Mouse (Mus musculus): ENCODE results near the gene Zkscan3.
A peak's percentile ranks its signal among the peaks of the same experiment; 100 is the strongest.

Gene Zkscan3

DNA sequence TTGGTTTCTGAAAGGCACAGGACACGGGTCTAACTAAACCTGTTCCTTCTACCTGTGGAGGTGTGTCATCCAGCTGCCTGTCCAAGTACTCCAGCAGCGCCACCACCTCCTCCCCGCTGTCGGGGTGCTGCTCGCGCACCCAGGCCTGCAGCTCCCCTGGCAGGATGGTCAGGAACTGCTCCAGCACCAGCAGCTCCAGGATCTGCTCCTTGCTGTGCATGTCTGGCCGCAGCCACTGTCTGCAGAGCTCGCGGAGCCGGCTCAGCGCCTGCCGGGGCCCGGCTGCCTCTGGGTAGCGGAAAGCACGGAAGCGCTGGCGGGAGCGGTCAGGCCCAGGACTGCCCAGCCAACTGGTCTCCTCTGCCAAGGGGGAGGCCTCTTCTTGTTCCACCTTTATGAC is 6.5 kb downstream of the Zkscan3 start:
- peak; percentile 93 for DNase-seq

- DNase-seq, result peak; percentile 35
Measured at GRCm38 (mm10) chr13:21395623-21396022, 6.9 kb downstream of the Zkscan3 start.

DNA sequence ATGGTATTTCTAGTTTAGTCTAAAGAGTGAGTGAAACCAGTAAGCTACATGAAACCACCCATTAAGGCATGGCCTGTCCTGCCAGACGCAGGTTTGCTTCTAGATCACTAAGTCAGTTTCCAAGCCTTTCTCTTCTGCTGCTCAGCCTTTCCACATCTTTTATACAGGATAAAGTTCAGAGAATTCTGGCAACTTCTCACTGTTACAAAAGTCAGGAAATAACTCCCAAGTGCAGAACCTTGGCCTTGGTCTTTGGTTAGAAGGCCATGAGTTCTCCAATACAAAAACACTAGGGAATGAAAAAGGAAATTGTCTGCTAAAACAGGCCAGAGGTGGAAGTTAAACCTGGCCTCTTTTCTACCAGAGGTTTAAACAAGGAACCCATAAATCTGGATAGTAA is 7.3 kb downstream of the Zkscan3 start:
- peak; percentile 13 for DNase-seq

DNA sequence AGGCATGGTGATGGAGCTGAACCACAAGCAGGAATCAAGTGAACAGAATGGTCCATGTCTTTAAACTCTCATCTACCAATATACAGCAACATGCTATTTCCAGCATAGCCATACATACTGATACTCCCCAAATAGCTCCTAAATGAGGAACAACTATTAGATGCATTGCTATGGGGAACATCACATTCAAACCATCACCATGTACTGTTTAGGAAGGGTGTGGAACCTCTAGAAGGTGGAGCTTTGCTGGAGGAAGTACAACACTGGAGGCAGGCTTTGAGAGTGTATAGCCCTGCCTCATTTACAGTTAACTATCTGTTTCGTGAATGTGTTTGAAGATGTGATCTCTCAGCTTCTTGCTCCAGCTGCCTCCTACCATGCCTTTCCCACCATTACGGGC is 24.8 kb downstream of the Zkscan3 start:
- DNase-seq, result peak; percentile 49

DNA sequence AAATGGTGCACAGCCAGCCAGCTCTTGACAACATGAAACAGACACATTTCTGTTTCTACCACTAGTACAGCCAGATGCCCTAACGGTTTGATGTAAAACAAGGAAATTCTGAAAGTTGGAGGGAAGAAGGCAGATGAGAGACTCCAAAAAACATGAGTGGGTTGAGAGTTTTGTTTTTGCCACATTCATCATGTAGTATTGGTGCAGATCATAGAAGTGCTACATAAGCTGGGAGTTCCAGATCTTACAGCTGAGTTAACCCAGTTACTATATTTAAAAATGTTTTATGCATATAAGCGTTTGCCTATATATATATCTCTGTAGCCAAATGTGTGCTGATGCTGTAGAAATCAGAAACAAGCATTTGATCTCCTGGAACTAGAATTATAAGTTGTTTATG is 29.9 kb downstream of the Zkscan3 start:
- peak; percentile 19 for DNase-seq

- DNase-seq, result peak; percentile 79
Measured at GRCm38 (mm10) chr13:21366635-21367034, 35.9 kb downstream of the Zkscan3 start.

GRCm38 (mm10) chr13:21363719-21364118 is 38.8 kb downstream of the Zkscan3 start:
- DNase-seq, result peak; percentile 86

GRCm38 (mm10) chr13:21362621-21363248 is 39.8 kb downstream of the Zkscan3 start, which contains the start of gene Zscan12:
Zscan12 (plus strand) TSS chr13:21362820.
- DNase-seq, result peak; percentile 100

DNA sequence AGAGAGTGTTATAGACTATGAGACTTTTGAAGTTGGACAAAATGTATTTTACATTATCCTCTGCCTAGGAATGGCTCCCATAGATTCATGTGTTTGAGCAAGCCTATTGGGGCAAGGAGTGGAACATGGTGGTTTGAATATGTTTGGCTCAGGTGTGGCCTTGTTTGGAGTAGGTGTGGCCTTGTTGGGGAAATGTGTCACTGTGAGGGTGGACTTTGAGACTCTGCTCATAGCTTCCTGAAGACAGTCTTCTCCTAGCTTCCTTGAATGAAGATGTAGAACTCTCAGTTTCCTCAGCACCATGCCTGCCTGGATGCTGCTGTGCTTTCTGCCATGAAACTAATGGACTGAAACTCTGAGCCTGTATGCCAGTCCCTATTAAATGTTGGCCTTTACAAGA is 52.0 kb downstream of the Zkscan3 start:
- DNase-seq, result no peak

DNA sequence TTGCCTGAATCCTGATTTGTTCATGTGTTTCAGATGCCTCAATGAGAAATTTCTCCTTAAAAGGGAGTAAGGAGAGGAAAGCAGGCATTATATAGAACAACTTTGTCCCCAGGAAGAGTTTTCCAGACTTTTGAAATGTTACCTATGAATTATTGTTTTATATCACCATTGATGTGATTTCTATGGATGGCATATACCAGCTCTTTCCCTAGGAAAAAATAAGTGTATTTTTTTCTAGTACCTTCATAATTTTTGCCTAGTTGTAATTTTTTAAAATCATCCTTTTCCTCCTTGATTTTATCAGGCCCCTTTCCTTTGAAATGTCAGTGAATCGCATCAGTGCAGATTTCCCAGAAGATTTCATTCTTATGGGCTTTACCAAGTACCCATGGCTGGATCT is 55.9 kb downstream of the Zkscan3 start, which contains the start of gene Olfr1367:
Gene Olfr1367 (plus strand): TSS at position 301 of the 400 bp plus-strand sequence.
- no peak for DNase-seq

Measured in heart, adult 11 months (tissue).